Mouse (Mus musculus) kidney, adult 9 months (tissue): ENCODE measurements around the gene Sgsm2.
"Not testable (repeated sequence)": the region's sequence is repeated elsewhere in the genome, so short reads cannot be mapped to it uniquely, and the experiment has no call there.

Experiments
- DNase-seq: peaks from one replicate; pipeline ENCODE4 v3.0.0; 2022

The Sgsm2 gene

GRCm38 (mm10) chr11:74827791-74828403 is 69.0 kb downstream of the Sgsm2 start:
- peak; percentile 57 for DNase-seq

- DNase-seq, result peak; percentile 72
Observed at GRCm38 (mm10) chr11:74826702-74827101, 70.2 kb downstream of the Sgsm2 start.

GRCm38 (mm10) chr11:74826151-74826550 is 70.7 kb downstream of the Sgsm2 start:
- peak; percentile 64 for DNase-seq

GRCm38 (mm10) chr11:74822746-74823440 is 74.0 kb downstream of the Sgsm2 start:
- DNase-seq, result peak; percentile 90

- DNase-seq, result peak; percentile 69
Observed at GRCm38 (mm10) chr11:74821463-74821862, 75.4 kb downstream of the Sgsm2 start.

- DNase-seq, result peak; percentile 75
Observed at GRCm38 (mm10) chr11:74820921-74821320, 75.9 kb downstream of the Sgsm2 start.

GRCm38 (mm10) chr11:74815795-74816194 is 81.1 kb downstream of the Sgsm2 start:
- no peak for DNase-seq

- no peak for DNase-seq
Observed at GRCm38 (mm10) chr11:74811538-74811937, 85.3 kb downstream of the Sgsm2 start.

- not testable (repeated sequence) for DNase-seq
Observed at GRCm38 (mm10) chr11:74811027-74811426, 85.8 kb downstream of the Sgsm2 start.

GRCm38 (mm10) chr11:74810134-74810533 is 86.7 kb downstream of the Sgsm2 start:
- no peak for DNase-seq

GRCm38 (mm10) chr11:74808251-74808853 is 88.5 kb downstream of the Sgsm2 start:
- DNase-seq, result no peak

GRCm38 (mm10) chr11:74807246-74807882 is 89.5 kb downstream of the Sgsm2 start:
- DNase-seq, result no peak

GRCm38 (mm10) chr11:74804081-74804627 is 92.7 kb downstream of the Sgsm2 start:
- DNase-seq, result no peak

- DNase-seq, result no peak
Observed at GRCm38 (mm10) chr11:74800658-74801057, 96.2 kb downstream of the Sgsm2 start.
